Mouse (Mus musculus) megakaryocyte, embryonic 14.5 days (primary cell): Measurements from ENCODE around the gene Fam189a2.

Experiments
- FLI1 ChIP-seq: IDR thresholded peaks from 2 replicates; pipeline ENCODE4 v1.6.1; 2012; ENCODE audit warnings: low read length, inconsistent platforms, mixed read lengths
- GATA1 ChIP-seq: IDR thresholded peaks from 3 replicates; pipeline ENCODE4 v1.6.1; 2012; ENCODE audit warnings: mixed read lengths, low read length, inconsistent platforms, borderline replicate concordance

- TF ChIP-seq FLI1 (no peak), GATA1 (no peak)
These were observed 69.9 kb downstream of the Fam189a2 start for GRCm38 (mm10) chr19:23960831-23961447.
